Mouse (Mus musculus): Measurements from ENCODE around the gene Agmo.

The Agmo gene

DNA sequence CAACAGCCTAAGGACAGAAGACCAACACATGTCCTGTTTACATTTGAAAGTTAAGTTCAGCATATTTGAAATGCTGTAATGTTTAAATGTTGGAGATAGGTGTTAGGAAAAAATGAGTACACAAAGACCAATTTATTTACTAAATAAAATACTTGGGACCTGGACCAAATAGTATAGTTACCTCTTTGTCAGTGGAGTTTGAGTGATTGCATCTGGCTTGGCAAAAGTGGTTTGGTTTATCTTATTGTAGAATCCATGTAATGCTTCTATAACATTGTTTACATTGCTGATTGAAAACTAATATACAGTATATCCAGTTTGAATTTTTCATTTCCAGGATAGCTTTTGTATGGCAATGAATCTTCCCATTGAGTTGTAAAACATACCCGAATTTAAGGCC is 193.0 kb downstream of the Agmo start:
- DNase-seq (ENCODE audit: low spot score) = no peak

- peak; percentile 25 for DNase-seq (ENCODE audit: low spot score)
Observed at GRCm38 (mm10) chr12:37442486-37443013, 201.1 kb downstream of the Agmo start.

- no peak for DNase-seq (ENCODE audit: low spot score)
Observed at GRCm38 (mm10) chr12:37445255-37445654, 203.8 kb downstream of the Agmo start.

DNA sequence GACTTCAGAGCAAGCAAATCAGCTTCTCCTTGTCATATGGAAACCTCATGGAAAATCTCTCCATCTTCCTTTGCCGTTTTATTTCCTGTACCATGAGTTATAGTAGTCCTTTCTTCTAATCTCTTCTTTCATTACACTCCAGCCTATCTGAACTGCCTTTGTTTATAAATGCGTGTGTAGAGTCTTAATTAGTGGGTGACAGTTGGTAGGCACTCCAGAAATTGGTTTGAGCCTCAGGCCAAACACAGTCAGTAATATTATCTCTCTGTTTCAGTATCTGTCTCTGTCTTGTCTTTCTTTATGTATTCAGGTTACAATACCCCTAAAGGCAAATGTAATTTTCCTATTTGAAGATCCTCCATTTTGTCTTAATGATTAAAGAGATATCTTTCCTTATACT is 208.2 kb downstream of the Agmo start:
- DNase-seq (ENCODE audit: low spot score) = no peak

DNA sequence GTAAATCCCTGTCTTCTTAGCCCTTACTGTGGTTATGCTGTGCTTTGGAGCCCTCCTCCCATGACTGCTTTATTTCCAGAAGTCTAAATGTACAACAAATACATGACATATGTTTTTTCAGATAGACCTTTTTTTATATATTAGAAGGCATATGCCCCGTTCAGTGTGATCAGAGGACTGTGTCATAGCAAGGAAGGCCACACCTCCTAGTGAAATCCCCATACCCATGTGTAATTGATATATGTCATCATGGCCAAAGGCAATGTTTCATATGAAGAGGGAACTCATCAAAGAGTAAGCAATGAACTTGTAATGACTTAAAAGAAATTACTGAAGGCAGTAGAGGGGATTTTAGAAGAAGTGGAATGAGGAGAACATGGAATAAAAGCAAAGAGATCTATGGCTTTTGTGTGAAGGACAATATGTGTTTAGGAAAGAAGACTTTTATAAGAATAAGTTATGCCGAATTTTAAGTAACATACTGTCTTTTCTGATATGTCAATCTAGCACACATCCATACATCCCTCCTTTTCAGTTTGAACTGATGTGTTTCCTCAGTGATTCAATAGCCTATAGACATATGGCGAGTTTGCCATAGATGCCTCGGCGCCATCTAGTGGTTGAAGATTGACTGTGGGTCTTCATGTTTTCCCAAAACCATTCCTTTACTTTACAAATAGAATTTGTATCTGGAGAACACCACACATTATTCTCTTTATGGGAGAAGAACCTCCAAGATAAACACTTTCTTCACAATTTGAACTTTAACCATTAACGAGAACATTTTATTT is 209.1 kb downstream of the Agmo start:
- DNase-seq (ENCODE audit: low spot score) = peak; percentile 91

DNA sequence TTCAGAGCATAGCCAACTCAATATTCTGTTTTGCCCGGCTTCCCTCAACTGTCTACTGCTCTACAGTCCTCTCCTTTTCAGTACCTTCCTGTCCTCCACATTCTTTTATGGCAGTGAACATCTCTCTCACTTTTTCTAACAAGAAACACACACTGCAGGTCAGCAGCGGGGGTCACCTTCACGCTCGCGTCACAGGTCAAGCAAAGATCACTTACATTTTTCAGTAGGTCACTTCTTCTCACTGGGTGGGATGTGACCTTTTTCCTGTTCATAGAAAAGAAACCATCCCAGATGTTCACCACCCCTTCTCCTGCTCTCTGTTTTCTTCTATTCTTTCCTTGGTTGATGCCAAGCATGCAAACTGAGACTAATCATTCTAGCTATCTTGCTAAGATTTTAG is 230.2 kb downstream of the Agmo start:
- DNase-seq (ENCODE audit: low spot score) = peak; percentile 72

GRCm38 (mm10) chr12:37476849-37477248 is 235.4 kb downstream of the Agmo start:
- no peak for DNase-seq (ENCODE audit: low spot score)

- DNase-seq (ENCODE audit: low spot score) = no peak
Observed at GRCm38 (mm10) chr12:37487991-37488390, 246.6 kb downstream of the Agmo start.

- DNase-seq (ENCODE audit: low spot score) = no peak
Observed at GRCm38 (mm10) chr12:37498871-37499270, 257.4 kb downstream of the Agmo start.

DNA sequence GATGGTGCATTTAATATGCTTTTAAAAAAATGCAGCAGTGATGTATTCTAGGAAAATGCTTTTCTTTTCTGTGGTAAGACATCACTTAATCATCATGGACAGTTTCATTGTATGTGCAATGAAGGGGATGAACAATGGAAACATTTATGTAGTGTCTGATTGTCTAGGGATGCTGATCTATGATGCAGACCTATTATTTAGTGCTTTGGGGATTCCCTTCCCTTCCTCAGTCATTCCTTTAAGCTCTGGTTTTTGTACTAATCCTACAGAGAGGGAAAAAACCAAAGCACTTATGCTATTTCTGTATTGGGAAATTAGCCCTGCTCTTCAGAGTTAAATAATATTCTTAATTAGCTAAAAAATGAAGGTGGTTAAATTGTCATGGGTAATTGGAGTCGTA is 266.0 kb downstream of the Agmo start:
- no peak for DNase-seq (ENCODE audit: low spot score)

- no peak for DNase-seq (ENCODE audit: low spot score)
Observed at GRCm38 (mm10) chr12:37507826-37508225, 266.4 kb downstream of the Agmo start.

- no peak for DNase-seq (ENCODE audit: low spot score)
Observed at GRCm38 (mm10) chr12:37521772-37522171, 280.3 kb downstream of the Agmo start.

- DNase-seq (ENCODE audit: low spot score) = no peak
Observed at GRCm38 (mm10) chr12:37524662-37525061, 283.2 kb downstream of the Agmo start.

DNA sequence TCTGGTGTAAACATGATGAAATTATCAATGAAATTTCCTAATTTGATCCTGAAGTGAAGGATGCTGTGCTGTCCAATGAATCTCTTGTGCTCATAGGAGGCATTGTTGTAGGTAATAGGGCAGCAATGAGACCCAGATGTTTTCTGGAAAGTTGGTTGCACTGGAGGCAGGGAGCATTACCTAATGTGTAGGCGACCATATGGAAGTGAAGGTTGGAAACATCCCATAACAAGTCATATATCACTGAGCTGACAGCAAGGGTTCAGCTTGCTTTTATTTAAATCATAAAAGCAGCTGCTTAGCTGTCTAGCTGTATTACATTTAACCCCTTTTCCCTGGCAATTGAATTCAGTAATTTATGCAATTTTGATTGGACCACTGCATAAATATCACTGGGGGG is 299.6 kb downstream of the Agmo start:
- DNase-seq (ENCODE audit: low spot score) = peak; percentile 69

- no peak for DNase-seq (ENCODE audit: low spot score)
Observed at GRCm38 (mm10) chr12:37558284-37558683, 316.8 kb downstream of the Agmo start.

- no peak for DNase-seq (ENCODE audit: low spot score)
Observed at GRCm38 (mm10) chr12:37565882-37566596, 324.6 kb downstream of the Agmo start.

- DNase-seq (ENCODE audit: low spot score) = peak; percentile 8
Observed at GRCm38 (mm10) chr12:37571922-37572321, 330.5 kb downstream of the Agmo start.

GRCm38 (mm10) chr12:37582777-37583176 is 341.3 kb downstream of the Agmo start:
- peak; percentile 23 for DNase-seq (ENCODE audit: low spot score)

DNA sequence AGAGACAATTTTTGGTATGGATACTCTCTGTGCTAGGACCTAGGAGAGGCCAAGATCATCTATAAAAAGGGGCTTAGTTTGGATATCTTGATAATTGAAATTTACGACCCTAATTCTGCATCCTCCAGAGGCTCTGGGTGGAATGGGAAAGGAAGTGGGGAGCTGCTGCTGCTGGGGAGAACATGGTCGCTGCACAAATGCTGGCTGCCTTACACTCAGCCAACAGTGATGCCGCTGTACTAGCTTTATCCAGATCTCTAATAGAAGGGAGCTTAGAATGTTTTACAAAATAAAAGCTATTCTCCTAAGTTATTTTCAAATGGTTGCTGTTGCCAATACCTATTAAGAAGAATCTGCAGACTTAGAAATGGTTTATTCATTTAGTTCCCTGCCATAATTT is 351.4 kb downstream of the Agmo start:
- no peak for DNase-seq (ENCODE audit: low spot score)

GRCm38 (mm10) chr12:37612837-37613236 is 371.4 kb downstream of the Agmo start:
- no peak for DNase-seq (ENCODE audit: low spot score)

- no peak for DNase-seq (ENCODE audit: low spot score)
Observed at GRCm38 (mm10) chr12:37614769-37615168, 373.3 kb downstream of the Agmo start.

DNA sequence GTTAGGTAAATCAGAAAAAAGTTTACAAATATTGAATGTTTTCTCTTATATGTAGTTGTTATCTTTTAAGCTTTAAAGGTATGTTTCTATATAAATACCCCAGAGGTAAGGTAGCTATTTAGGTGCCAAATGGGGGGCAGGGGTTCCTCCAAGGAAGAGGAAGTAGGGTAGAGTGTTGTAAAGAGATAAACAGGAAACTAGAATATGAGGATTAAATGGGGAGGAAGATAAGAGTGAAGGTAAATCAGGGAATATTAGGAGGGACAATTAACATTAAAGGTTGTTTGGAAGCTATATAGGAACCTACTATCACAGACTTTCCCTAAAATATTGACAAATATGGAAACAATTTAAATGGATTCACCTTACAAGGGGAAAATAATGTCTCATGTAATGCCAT is 382.6 kb downstream of the Agmo start:
- DNase-seq (ENCODE audit: low spot score) = no peak

All from embryo, embryonic 10.5 days (tissue).